Mouse (Mus musculus) olfactory bulb, adult 2 months (tissue): Measurements from ENCODE around the gene Plk2.

Experiments
- CTCF ChIP-seq: fragments of 200-500 bp; IDR thresholded peaks from 2 replicates; pipeline ENCODE4 v1.5.1; 2012; ENCODE audit warnings: low read depth, mild to moderate bottlenecking, low read length, moderate library complexity; ENCODE audit not compliant: insufficient read depth
- POLR2A ChIP-seq: fragments of 200-500 bp; IDR thresholded peaks from 2 replicates; pipeline ENCODE4 v1.6.1; 2012; ENCODE audit warnings: mild to moderate bottlenecking, low read depth, low read length, moderate library complexity; ENCODE audit not compliant: insufficient read depth

DNA sequence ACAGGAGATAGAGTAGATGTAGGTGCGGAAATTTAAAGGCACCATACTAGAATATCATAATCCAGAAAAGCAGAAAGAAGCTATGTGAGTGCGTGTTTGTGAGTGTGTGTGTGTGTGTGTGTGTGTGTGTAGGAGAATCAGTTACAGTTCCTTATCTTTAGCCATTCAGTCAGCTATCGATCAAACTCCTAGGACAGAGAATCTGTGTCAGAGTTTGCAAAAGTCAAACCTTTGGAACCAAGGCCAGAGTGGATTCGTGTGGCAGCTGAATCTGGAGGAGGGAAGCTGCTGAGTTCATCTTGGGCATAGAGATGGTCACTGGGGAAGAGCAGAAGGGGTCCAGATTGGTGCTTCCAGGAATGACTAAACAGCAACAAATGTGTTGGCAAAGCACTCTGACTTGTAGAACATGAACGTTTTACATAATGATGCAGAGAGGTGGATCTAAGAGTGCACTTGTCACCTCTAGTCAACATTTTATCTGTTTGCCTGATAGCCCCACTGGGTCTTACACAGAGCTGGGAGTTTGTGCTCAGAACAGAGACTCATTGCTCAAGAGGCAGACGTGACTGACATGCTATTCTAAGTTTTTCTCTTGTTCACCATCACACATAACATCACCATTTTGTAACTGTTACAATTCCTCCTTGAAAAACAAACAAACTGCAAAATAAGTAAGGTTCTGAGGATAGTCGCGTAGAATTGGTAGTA is 30.8 kb downstream of the Plk2 start:
- TF ChIP-seq CTCF, result no peak
- TF ChIP-seq POLR2A, result no peak
